Mouse (Mus musculus) spleen, adult 2 months (tissue): Measurements from ENCODE around the gene Mei1.

Experiments used
- CTCF ChIP-seq: fragments of 200-500 bp; IDR thresholded peaks from 2 replicates; pipeline ENCODE4 v1.5.1; 2011; ENCODE audit warnings: mild to moderate bottlenecking, inconsistent platforms; ENCODE audit not compliant: insufficient read depth, insufficient read length, insufficient replicate concordance; ENCODE audit errors: extremely low read depth
- POLR2A ChIP-seq: fragments of 200-500 bp; IDR thresholded peaks from 2 replicates; pipeline ENCODE4 v1.6.1; 2011; ENCODE audit warnings: low read depth, low read length, inconsistent platforms

- peak; percentile 53; the same call in 1 of the 2 replicates for TF ChIP-seq CTCF
- no peak for TF ChIP-seq POLR2A
Observed at GRCm38 (mm10) chr15:82106953-82107555, 37.3 kb downstream of the Mei1 start.
